In the genomic region with DNA sequence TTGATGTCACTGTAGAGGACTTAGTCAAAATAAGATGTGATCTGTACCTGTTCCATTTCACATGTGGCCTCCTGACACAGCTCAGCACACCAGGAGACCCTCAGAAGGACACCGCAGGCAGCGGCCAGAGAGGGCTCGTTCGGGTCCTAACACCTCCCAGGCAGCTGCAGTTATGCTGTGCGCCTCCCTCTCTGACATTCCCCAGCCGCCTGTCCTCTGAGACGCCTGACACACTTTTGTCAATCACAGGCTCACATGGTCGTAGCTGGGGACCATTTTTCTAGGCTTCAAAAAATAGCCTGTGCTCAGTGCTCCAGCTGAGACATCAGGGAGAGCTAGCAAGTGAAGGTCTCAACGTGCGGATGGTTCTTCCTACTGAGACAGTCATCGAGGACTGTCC, we compare ENCODE assay signal across 18 mouse cellular contexts.
DNase-seq lines count a peak whose midpoint lies in the region; ATAC-seq lines count a peak whose summit lies in the region.
"Had no signal": no experiment of that assay in that cellular context is flagged by ENCODE, and none has a peak within 500 bp of the region (broad histone marks: within the 10 kb centered on the region; RNA-seq: fewer than 3 reads in every experiment).

No protein-coding gene starts in this region.

- no peak for DNase-seq in heart, adult 18-20 months
- DNase-seq in hindbrain, embryonic 14.5 days (ENCODE audit: low spot score): no peak
- no peak for DNase-seq in hindbrain, embryonic 10.5 days (ENCODE audit: low spot score)
- DNase-seq in midbrain, embryonic 10.5 days (ENCODE audit: low spot score): no peak
- DNase-seq in cerebellum, postnatal 10 days: no peak
- DNase-seq: B cell, adult 2 months; cerebellum, adult 8-10 months; kidney, adult 11 months; liver, postnatal 0 days; lung, postnatal 10 days; midbrain, embryonic 14.5 days; thymus, adult 18-20 months had no signal

- H3K9ac ChIP-seq in heart, embryonic 11.5 days (ENCODE audit: low read depth, low read length): no peak overlapping the region
- H3K9ac ChIP-seq in hindbrain, embryonic 14.5 days: no peak overlapping the region
- no peak overlapping the region for H3K9ac ChIP-seq in midbrain, embryonic 16.5 days (ENCODE audit: low read depth, low read length)
- H3K9ac ChIP-seq: forebrain, embryonic 15.5 days; liver, postnatal 0 days; neural tube, embryonic 15.5 days; stomach, embryonic 15.5 days had no signal

- peaks cover 51% of the 10 kb centered on the region for H3K4me1 ChIP-seq in heart, embryonic 11.5 days (ENCODE audit: control insufficient read depth, insufficient read depth, low read length)
- peaks cover 42% of the 10 kb centered on the region for H3K4me1 ChIP-seq in hindbrain, embryonic 14.5 days (replicated peaks; ENCODE audit: control insufficient read depth, insufficient read depth, low read length)
- H3K4me1 ChIP-seq in hindbrain, embryonic 10.5 days (replicated peaks): peaks cover 67% of the 10 kb centered on the region
- H3K4me1 ChIP-seq in midbrain, embryonic 16.5 days (ENCODE audit: control insufficient read depth, insufficient read depth, low read length): peaks cover 46% of the 10 kb centered on the region
- H3K4me1 ChIP-seq in midbrain, embryonic 10.5 days: peaks cover 67% of the 10 kb centered on the region

- no peak overlapping the region; the same call in 1 of the 2 replicates for H3K4me2 ChIP-seq in heart, embryonic 11.5 days
- no peak overlapping the region for H3K4me2 ChIP-seq in hindbrain, embryonic 14.5 days (replicated peaks)
- no peak overlapping the region for H3K4me2 ChIP-seq in midbrain, embryonic 16.5 days (ENCODE audit: low read length)
- H3K4me2 ChIP-seq: forebrain, embryonic 15.5 days; neural tube, embryonic 15.5 days; stomach, embryonic 15.5 days had no signal

- 0 out of 2 replicates have a peak, but pooled peaks have one; percentile 8 for ATAC-seq in heart, embryonic 11.5 days (replicated peaks; ENCODE audit: insufficient number of reproducible peaks, low FRiP score, low TSS enrichment)
- ATAC-seq in hindbrain, embryonic 14.5 days (ENCODE audit: low FRiP score): no peak
- no peak for ATAC-seq in midbrain, embryonic 16.5 days
- ATAC-seq: forebrain, embryonic 15.5 days; liver, postnatal 0 days had no signal

- no peaks in the 10 kb centered on the region for H3K36me3 ChIP-seq in heart, embryonic 11.5 days (ENCODE audit: control insufficient read depth, insufficient read depth, low read length)
- no peaks in the 10 kb centered on the region for H3K36me3 ChIP-seq in hindbrain, embryonic 14.5 days (replicated peaks; ENCODE audit: control insufficient read depth, insufficient read depth)
- H3K36me3 ChIP-seq in hindbrain, embryonic 10.5 days: no peaks in the 10 kb centered on the region
- no peaks in the 10 kb centered on the region for H3K36me3 ChIP-seq in midbrain, embryonic 16.5 days (ENCODE audit: control insufficient read depth, insufficient read depth, low read length)
- H3K36me3 ChIP-seq in midbrain, embryonic 10.5 days: no peaks in the 10 kb centered on the region
- H3K36me3 ChIP-seq: forebrain, embryonic 15.5 days; neural tube, embryonic 15.5 days; stomach, embryonic 15.5 days had no signal

- no peak overlapping the region for H3K4me3 ChIP-seq in heart, embryonic 11.5 days (ENCODE audit: low read depth, low read length)
- no peak overlapping the region for H3K4me3 ChIP-seq in hindbrain, embryonic 14.5 days (replicated peaks; ENCODE audit: low read length)
- H3K4me3 ChIP-seq in hindbrain, embryonic 10.5 days: no peak overlapping the region
- H3K4me3 ChIP-seq in midbrain, embryonic 16.5 days (ENCODE audit: low read depth, low read length): no peak overlapping the region
- no peak overlapping the region for H3K4me3 ChIP-seq in midbrain, embryonic 10.5 days
- H3K4me3 ChIP-seq: erythroblast, embryonic 14.5 days; forebrain, embryonic 15.5 days; neural tube, embryonic 15.5 days; stomach, embryonic 15.5 days had no signal

- WGBS in heart, embryonic 11.5 days (ENCODE audit: insufficient replicate concordance): 37% methylated on average over 11 of the region's 11 CpGs
- WGBS in hindbrain, embryonic 14.5 days: 45% methylated on average over 11 of the region's 11 CpGs
- 46% methylated on average over 11 of the region's 11 CpGs for WGBS in hindbrain, embryonic 10.5 days
- 35% methylated on average over 11 of the region's 11 CpGs for WGBS in midbrain, embryonic 16.5 days
- WGBS in midbrain, embryonic 10.5 days: 54% methylated on average over 11 of the region's 11 CpGs

- no peak overlapping the region for H3K27ac ChIP-seq in heart, embryonic 11.5 days (ENCODE audit: low read depth, low read length)
- H3K27ac ChIP-seq in hindbrain, embryonic 14.5 days: 0 out of 2 replicates have a peak overlapping the region, but pooled peaks have one; percentile 43
- no peak overlapping the region for H3K27ac ChIP-seq in hindbrain, embryonic 10.5 days
- H3K27ac ChIP-seq in midbrain, embryonic 16.5 days (ENCODE audit: low read length): peak overlapping the region; percentile 17; the same call in 1 of the 2 replicates
- no peak overlapping the region for H3K27ac ChIP-seq in midbrain, embryonic 10.5 days (replicated peaks)
- H3K27ac ChIP-seq: forebrain, embryonic 15.5 days; neural tube, embryonic 15.5 days; stomach, embryonic 15.5 days had no signal

- no peaks in the 10 kb centered on the region for H3K9me3 ChIP-seq in heart, embryonic 11.5 days (replicated peaks; ENCODE audit: control insufficient read depth, low read length)
- H3K9me3 ChIP-seq in hindbrain, embryonic 14.5 days (ENCODE audit: control insufficient read depth, low read length): no peaks in the 10 kb centered on the region
- no peaks in the 10 kb centered on the region for H3K9me3 ChIP-seq in hindbrain, embryonic 10.5 days
- no peaks in the 10 kb centered on the region for H3K9me3 ChIP-seq in midbrain, embryonic 16.5 days (replicated peaks; ENCODE audit: control insufficient read depth, low read length, poor library complexity, severe bottlenecking)
- H3K9me3 ChIP-seq in midbrain, embryonic 10.5 days (replicated peaks): no peaks in the 10 kb centered on the region
- H3K9me3 ChIP-seq: forebrain, embryonic 15.5 days; neural tube, embryonic 15.5 days; stomach, embryonic 15.5 days had no signal

- no peaks in the 10 kb centered on the region for H3K27me3 ChIP-seq in heart, embryonic 11.5 days (ENCODE audit: control insufficient read depth, insufficient read depth, low read length)
- no peaks in the 10 kb centered on the region for H3K27me3 ChIP-seq in hindbrain, embryonic 14.5 days (ENCODE audit: control insufficient read depth, insufficient read depth, low read length)
- no peaks in the 10 kb centered on the region for H3K27me3 ChIP-seq in hindbrain, embryonic 10.5 days (ENCODE audit: insufficient read depth, poor library complexity, severe bottlenecking)
- no peaks in the 10 kb centered on the region for H3K27me3 ChIP-seq in midbrain, embryonic 16.5 days (ENCODE audit: control insufficient read depth, insufficient read depth, low read depth, low read length)
- no peaks in the 10 kb centered on the region for H3K27me3 ChIP-seq in midbrain, embryonic 10.5 days (ENCODE audit: low read depth, poor library complexity, severe bottlenecking)
- H3K27me3 ChIP-seq: forebrain, embryonic 15.5 days; neural tube, embryonic 15.5 days; stomach, embryonic 15.5 days had no signal

Comparison
In these comparisons a context has a peak if more than half of its experiments do, and no peak if none do; other contexts are left out.
1. H3K27ac ChIP-seq: peak in hindbrain, embryonic 14.5 days (single experiment) and midbrain, embryonic 16.5 days (single experiment); none in heart, embryonic 11.5 days (single experiment), hindbrain, embryonic 10.5 days (single experiment) and midbrain, embryonic 10.5 days (single experiment).